Mouse (Mus musculus) left cerebral cortex, adult 8-10 months (tissue): ENCODE measurements around the gene Qsox2. TPM values are rescaled to one million over a fixed set of nuclear protein-coding genes. Genes with fewer than 3 reads are reported as not detected.

Source experiments
- DNase-seq, 2 experiments: peaks; one replicate each; pipeline ENCODE4 v3.0.0; 2022; ENCODE audit warnings: low spot score in 2 of 2
- total RNA-seq, 4 experiments: library from RNA; stranded (reverse); gene quantifications; 2 replicates each; pipeline ENCODE4 v1.2.4; 2022

Gene Qsox2
- total RNA-seq, 4 experiments from 2014 or later = 23.1 to 26.6 (median 25.7) TPM

GRCm38 (mm10) chr2:26227788-26228187 lies 9.5 kb downstream of the Qsox2 start:
- DNase-seq = peak in 1 of 2 experiments; percentile 22

- no peak for DNase-seq
Measured at GRCm38 (mm10) chr2:26225242-26225641, 12.1 kb downstream of the Qsox2 start.

- no peak for DNase-seq
Measured at GRCm38 (mm10) chr2:26223961-26224360, 13.4 kb downstream of the Qsox2 start.

- no peak for DNase-seq
Measured at GRCm38 (mm10) chr2:26214526-26214925, 22.8 kb downstream of the Qsox2 start.

GRCm38 (mm10) chr2:26209566-26209965 lies 27.8 kb downstream of the Qsox2 start:
- DNase-seq = no peak

GRCm38 (mm10) chr2:26208126-26208789 lies 29.1 kb downstream of the Qsox2 start, which contains the start of gene Lhx3:
Gene Lhx3, minus strand, starts transcription at chr2:26208289.
- peak in 1 of 2 experiments; percentile 37 for DNase-seq

- DNase-seq = no peak
Measured at GRCm38 (mm10) chr2:26207559-26207958, 29.8 kb downstream of the Qsox2 start.

- no peak for DNase-seq
Measured at GRCm38 (mm10) chr2:26205761-26206160, 31.6 kb downstream of the Qsox2 start.

GRCm38 (mm10) chr2:26205126-26205525 lies 32.2 kb downstream of the Qsox2 start:
- no peak for DNase-seq

- peak in 1 of 2 experiments; percentile 51 for DNase-seq
Measured at GRCm38 (mm10) chr2:26202849-26203475, 34.4 kb downstream of the Qsox2 start.

- no peak for DNase-seq
Measured at GRCm38 (mm10) chr2:26201926-26202848, 35.1 kb downstream of the Qsox2 start.

GRCm38 (mm10) chr2:26198488-26198887 lies 38.8 kb downstream of the Qsox2 start:
- no peak for DNase-seq

GRCm38 (mm10) chr2:26194552-26195339 lies 42.6 kb downstream of the Qsox2 start:
- DNase-seq = no peak

- DNase-seq = no peak
Measured at GRCm38 (mm10) chr2:26188517-26188916, 48.8 kb downstream of the Qsox2 start.

GRCm38 (mm10) chr2:26184352-26184751 lies 53.0 kb downstream of the Qsox2 start:
- DNase-seq = no peak

- no peak for DNase-seq
Measured at GRCm38 (mm10) chr2:26182646-26183045, 54.7 kb downstream of the Qsox2 start.

- no peak for DNase-seq
Measured at GRCm38 (mm10) chr2:26177189-26177588, 60.1 kb downstream of the Qsox2 start.

- no peak for DNase-seq
Measured at GRCm38 (mm10) chr2:26176731-26177130, 60.6 kb downstream of the Qsox2 start.

- no peak for DNase-seq
Measured at GRCm38 (mm10) chr2:26175191-26175590, 62.1 kb downstream of the Qsox2 start.

- DNase-seq = no peak
Measured at GRCm38 (mm10) chr2:26172166-26172565, 65.2 kb downstream of the Qsox2 start.

- DNase-seq = no peak
Measured at GRCm38 (mm10) chr2:26170376-26170775, 66.9 kb downstream of the Qsox2 start.
